In the genomic region with DNA sequence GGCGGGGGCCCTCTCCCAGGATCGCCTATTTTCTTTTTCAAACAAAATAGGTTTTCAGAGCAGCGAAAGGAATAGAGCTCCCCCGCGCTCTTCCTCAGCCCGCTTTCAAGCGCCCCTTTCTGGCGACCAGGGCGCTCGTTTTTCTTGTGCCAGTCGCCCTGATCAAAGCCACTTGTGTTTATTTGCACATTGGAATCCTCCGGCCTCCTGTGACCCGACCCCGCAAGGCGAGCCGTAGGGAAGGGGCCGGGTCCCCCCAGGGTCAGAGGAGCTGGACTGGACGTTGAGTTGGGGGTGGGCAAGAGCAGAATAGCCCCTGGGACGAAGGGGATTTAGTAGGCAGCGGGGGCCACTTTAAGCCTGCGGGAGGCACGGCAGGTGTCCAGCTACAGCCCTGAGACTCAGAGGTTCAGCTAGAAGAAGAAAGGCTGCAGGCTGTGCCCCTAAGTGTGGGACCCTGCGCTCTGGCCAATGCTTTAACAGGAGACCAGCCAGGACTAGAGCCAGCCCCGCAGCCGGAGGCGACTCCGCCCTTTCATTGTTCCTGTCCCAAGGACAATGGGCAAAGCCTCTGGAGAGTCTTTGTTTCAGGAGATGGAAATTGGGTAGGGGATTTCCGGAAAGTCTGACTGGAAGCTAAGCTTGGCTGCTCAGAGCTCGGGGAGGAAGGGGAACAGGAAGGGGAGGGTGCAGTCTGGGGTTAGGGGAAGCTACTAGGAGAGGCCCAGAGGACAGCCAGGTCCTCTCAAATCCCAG, we compare ENCODE assay signal across 8 mouse cellular contexts.
DNase-seq lines count a peak whose midpoint lies in the region; ATAC-seq and TF ChIP-seq lines count a peak whose summit lies in the region.

No protein-coding gene starts in this region.

- no peak for TF ChIP-seq POLR2A in myocyte (IDR thresholded peaks at IDR 0.05; ENCODE audit: insufficient read length, low read depth)

- H3K4me3 ChIP-seq in embryonic facial prominence, embryonic 10.5 days: peak overlapping the region; percentile 57
- peak overlapping the region; percentile 42 for H3K4me3 ChIP-seq in heart, embryonic 11.5 days (ENCODE audit: low read depth, low read length)
- H3K4me3 ChIP-seq in liver, embryonic 11.5 days (ENCODE audit: low read depth, low read length): peak overlapping the region; percentile 32
- H3K4me3 ChIP-seq in myocyte: no peak overlapping the region

- H3K27ac ChIP-seq in embryonic facial prominence, embryonic 10.5 days (replicated peaks): peak overlapping the region; percentile 95
- peak overlapping the region; percentile 73 for H3K27ac ChIP-seq in heart, embryonic 11.5 days (ENCODE audit: low read depth, low read length)
- peak overlapping the region; percentile 59 for H3K27ac ChIP-seq in liver, embryonic 11.5 days (ENCODE audit: low read depth, low read length)

- ATAC-seq in heart, embryonic 11.5 days (replicated peaks; ENCODE audit: insufficient number of reproducible peaks, low FRiP score, low TSS enrichment): peak; percentile 72
- ATAC-seq in liver, embryonic 11.5 days (replicated peaks; ENCODE audit: low FRiP score): peak; percentile 41; the same call in 1 of the 2 replicates
- ATAC-seq in megakaryocyte-erythroid progenitor cell, adult 5-6 weeks (replicated peaks; ENCODE audit: low FRiP score, low TSS enrichment, poor library complexity, severe bottlenecking): no peak

- H3K36me3 ChIP-seq in embryonic facial prominence, embryonic 10.5 days (replicated peaks): no peaks in the 10 kb centered on the region
- no peaks in the 10 kb centered on the region for H3K36me3 ChIP-seq in heart, embryonic 11.5 days (ENCODE audit: control insufficient read depth, insufficient read depth, low read length)
- H3K36me3 ChIP-seq in liver, embryonic 11.5 days (ENCODE audit: control insufficient read depth, insufficient read depth, low read length): no peaks in the 10 kb centered on the region
- H3K36me3 ChIP-seq in myocyte (ENCODE audit: control insufficient read depth, insufficient read depth): no peaks in the 10 kb centered on the region

- no peaks in the 10 kb centered on the region for H3K9me3 ChIP-seq in embryonic facial prominence, embryonic 10.5 days
- H3K9me3 ChIP-seq in heart, embryonic 11.5 days (replicated peaks; ENCODE audit: control insufficient read depth, low read length): no peaks in the 10 kb centered on the region
- H3K9me3 ChIP-seq in liver, embryonic 11.5 days (ENCODE audit: control insufficient read depth, low read length): no peaks in the 10 kb centered on the region

- H3ac ChIP-seq in myocyte (ENCODE audit: control insufficient read depth, insufficient read length): no peak overlapping the region

- peaks cover 30% of the 10 kb centered on the region for H3K4me1 ChIP-seq in embryonic facial prominence, embryonic 10.5 days
- H3K4me1 ChIP-seq in heart, embryonic 11.5 days (ENCODE audit: control insufficient read depth, insufficient read depth, low read length): peaks cover 17% of the 10 kb centered on the region
- H3K4me1 ChIP-seq in liver, embryonic 11.5 days (replicated peaks; ENCODE audit: control insufficient read depth, insufficient read depth, low read length): peaks cover 11% of the 10 kb centered on the region

- no peaks in the 10 kb centered on the region for H3K79me2 ChIP-seq in myocyte (ENCODE audit: control insufficient read depth, insufficient read depth)

- H3K4me2 ChIP-seq in heart, embryonic 11.5 days: peak overlapping the region; percentile 90
- H3K4me2 ChIP-seq in liver, embryonic 11.5 days: peak overlapping the region; percentile 80
- peak overlapping the region; percentile 38 for H3K4me2 ChIP-seq in myocyte (ENCODE audit: low read depth)

- DNase-seq in adrenal gland, adult 8-10 months: peak; percentile 24
- DNase-seq in embryonic facial prominence, embryonic 10.5 days (ENCODE audit: low spot score): peak; percentile 78
- peak; percentile 52 to 67 for DNase-seq in kidney, adult 8-10 months
- DNase-seq in liver, embryonic 11.5 days (ENCODE audit: low spot score): peak; percentile 49
- peak; percentile 67 for DNase-seq in testis, postnatal 10 days (ENCODE audit: low spot score)

- no peaks in the 10 kb centered on the region for H3K27me3 ChIP-seq in embryonic facial prominence, embryonic 10.5 days (replicated peaks; ENCODE audit: low read depth, poor library complexity, severe bottlenecking)
- H3K27me3 ChIP-seq in heart, embryonic 11.5 days (ENCODE audit: control insufficient read depth, insufficient read depth, low read length): no peaks in the 10 kb centered on the region
- H3K27me3 ChIP-seq in liver, embryonic 11.5 days (replicated peaks; ENCODE audit: control insufficient read depth, insufficient read depth, low read length): no peaks in the 10 kb centered on the region
- no peaks in the 10 kb centered on the region for H3K27me3 ChIP-seq in myocyte (ENCODE audit: control insufficient read depth, insufficient read depth, insufficient read length)

- WGBS in embryonic facial prominence, embryonic 10.5 days: under 1% methylated on average over 29 of the region's 29 CpGs
- under 1% methylated on average over 29 of the region's 29 CpGs for WGBS in heart, embryonic 11.5 days (ENCODE audit: insufficient replicate concordance)
- WGBS in liver, embryonic 11.5 days: 2% methylated on average over 29 of the region's 29 CpGs

- peak overlapping the region; percentile 83 for H3K9ac ChIP-seq in heart, embryonic 11.5 days (ENCODE audit: low read depth, low read length)
- peak overlapping the region; percentile 47 for H3K9ac ChIP-seq in liver, embryonic 11.5 days (ENCODE audit: low read depth, low read length)

TF ChIP-seq in myocyte, 11 proteins besides CTCF, POLR2A, EP300 and RAD21:
- TF ChIP-seq TCF12 (IDR thresholded peaks at IDR 0.05; ENCODE audit: insufficient read depth, poor library complexity, severe bottlenecking) (no peak), TCF3 (IDR thresholded peaks at IDR 0.05; ENCODE audit: insufficient read length, low read depth) (no peak), POLR2AphosphoS2 (IDR thresholded peaks at IDR 0.05; ENCODE audit: insufficient read length, low read depth) (no peak), MYOG (IDR thresholded peaks at IDR 0.05; ENCODE audit: control insufficient read depth in 1 of 3, insufficient read depth in 1 of 3, insufficient read length in 2 of 3, low read depth in 2 of 3) (no peak), SRF (IDR thresholded peaks at IDR 0.05; ENCODE audit: control insufficient read depth, insufficient read length, low read depth) (no peak), E2F4 (IDR thresholded peaks at IDR 0.05; ENCODE audit: insufficient read depth) (no peak), CEBPB (IDR thresholded peaks at IDR 0.05; ENCODE audit: insufficient read depth, poor library complexity, severe bottlenecking) (no peak), USF1 (IDR thresholded peaks at IDR 0.05; ENCODE audit: low read depth) (no peak), MAX (IDR thresholded peaks at IDR 0.05; ENCODE audit: low read depth) (no peak), MYOD1 (IDR thresholded peaks at IDR 0.05; ENCODE audit: control insufficient read depth in 1 of 3, insufficient read length in 2 of 3, low read depth in 2 of 3) (no peak), REST (IDR thresholded peaks at IDR 0.05; ENCODE audit: insufficient read depth, insufficient read length) (no peak)

Comparison
In these comparisons a context has a peak if more than half of its experiments do, and no peak if none do; other contexts are left out.
1. DNase-seq: peak in every context shown above with its lines; median percentile 78 in embryonic facial prominence, embryonic 10.5 days; 67 in testis, postnatal 10 days; 60 in kidney, adult 8-10 months; 49 in liver, embryonic 11.5 days; 24 in adrenal gland, adult 8-10 months.
2. H3K4me2 ChIP-seq: peak in every context shown above with its lines; median percentile 90 in heart, embryonic 11.5 days; 80 in liver, embryonic 11.5 days; 38 in myocyte.